Mouse (Mus musculus) embryonic facial prominence, embryonic 14.5 days (tissue): ENCODE data around the gene Stxbp5. TPM values are rescaled to one million over a fixed set of nuclear protein-coding genes. Genes with fewer than 3 reads are reported as not detected.

Experiments used
- ATAC-seq: fragments of 200-750 bp; cut with Nextera tagmentation; 2 replicates; pipeline ENCODE4 v1.8.0; 2017; ENCODE audit warnings: low read depth, moderate number of reproducible peaks, moderate TSS enrichment
- DNase-seq: peaks from one replicate; pipeline ENCODE4 v3.0.0-alpha.2; 2015; ENCODE audit warnings: low spot score
- H3K27ac ChIP-seq: fragments of 300-500 bp; sonication (generic); replicated peaks from 2 replicates; pipeline ENCODE4 v1.5.1; 2014; ENCODE audit warnings: low read depth, mild to moderate bottlenecking, low read length, moderate library complexity
- H3K27me3 ChIP-seq: fragments of 300-500 bp; sonication (generic); replicated peaks from 2 replicates; pipeline ENCODE4 v1.6.1; 2014; ENCODE audit warnings: low read length; ENCODE audit not compliant: control insufficient read depth, insufficient read depth
- H3K36me3 ChIP-seq: fragments of 300-500 bp; sonication (generic); 2 replicates; pipeline ENCODE4 v1.6.1; 2014; ENCODE audit warnings: low read length, mixed read lengths; ENCODE audit not compliant: control insufficient read depth, insufficient read depth
- H3K4me1 ChIP-seq: fragments of 300-500 bp; sonication (generic); 2 replicates; pipeline ENCODE4 v1.6.1; 2014; ENCODE audit warnings: antibody characterized with exemption, low read length; ENCODE audit not compliant: control insufficient read depth, insufficient read depth
- H3K4me2 ChIP-seq: fragments of 300-500 bp; sonication (generic); 2 replicates; pipeline ENCODE4 v1.6.1; 2014; ENCODE audit warnings: low read depth, mild to moderate bottlenecking, low read length, moderate library complexity, mixed read lengths
- H3K4me3 ChIP-seq: fragments of 300-500 bp; sonication (generic); 2 replicates; pipeline ENCODE4 v1.5.1; 2014; ENCODE audit warnings: low read depth, mild to moderate bottlenecking, low read length
- H3K9ac ChIP-seq: fragments of 300-500 bp; sonication (generic); 2 replicates; pipeline ENCODE4 v1.6.1; 2014; ENCODE audit warnings: low read depth, mild to moderate bottlenecking, low read length, moderate library complexity, mixed read lengths
- H3K9me3 ChIP-seq: fragments of 300-500 bp; sonication (generic); 2 replicates; pipeline ENCODE4 v1.6.1; 2016; ENCODE audit warnings: low read length; ENCODE audit not compliant: control insufficient read depth
- WGBS: fragments of 180-500 bp; shearing (Covaris S2); extraction: QIAGEN DNeasy Blood & Tissue Kit; methylation state at CpG from one replicate; pipeline ENCODE4 v1.1.7; 2014; 5-methylcytosine and 5-hydroxymethylcytosine counted together
- polyA plus RNA-seq: library from polyadenylated mRNA; unstranded; fragments of >200 nt; fragmentation: Nextera tagmentation; extraction: Ambion mirVana; gene quantifications from 2 replicates; pipeline ENCODE4 v1.2.1, GENCODE M21; 2014

Gene Stxbp5
- polyA plus RNA-seq, 1 experiment from 2014 or later, result 7.4 TPM

- Histone ChIP-seq H3K9ac (no peak overlapping the region), H3K27me3 (no peaks in the 10 kb centered on the region), H3K4me3 (no peak overlapping the region), H3K4me2 (no peak overlapping the region), H3K9me3 (no peaks in the 10 kb centered on the region), H3K27ac (no peak overlapping the region), H3K36me3 (no peaks in the 10 kb centered on the region), H3K4me1 (0 out of 2 replicates have a peak, but pooled peaks cover 6% of the 10 kb centered on the region)
- WGBS, result 54% methylated on average over 5 of the region's 5 CpGs
- DNase-seq (no peak), ATAC-seq (no peak)
Measured at GRCm38 (mm10) chr10:9718086-9718485, 182.8 kb downstream of the Stxbp5 start.

Other genes starting within 250 kb of the Stxbp5 start
- gene Samd5, start 225.9 kb downstream of the Stxbp5 start, polyA plus RNA-seq, result 6.9 and 7.1 TPM in 2 replicates